Mouse (Mus musculus) midbrain, embryonic 11.5 days (tissue): ENCODE data around the gene Gm38100. TPM values are rescaled to one million over a fixed set of nuclear protein-coding genes. Genes with fewer than 3 reads are reported as not detected.

Experiments used
- ATAC-seq: fragments of 200-750 bp; cut with Nextera tagmentation; 2 replicates; pipeline ENCODE4 v1.8.0; 2017; ENCODE audit warnings: moderate TSS enrichment, moderate library complexity; ENCODE audit not compliant: low FRiP score
- DNase-seq: peaks from one replicate; pipeline ENCODE4 v3.0.0; 2015; ENCODE audit warnings: low spot score; ENCODE audit errors: missing footprints
- H3K27ac ChIP-seq: fragments of 300-500 bp; sonication (generic); 2 replicates; pipeline ENCODE4 v1.5.1; 2014; ENCODE audit warnings: low read depth, low read length
- H3K27me3 ChIP-seq: fragments of 300-500 bp; sonication (generic); 2 replicates; pipeline ENCODE4 v1.6.1; 2014; ENCODE audit warnings: mild to moderate bottlenecking, low read length, moderate library complexity, mixed read lengths; ENCODE audit not compliant: control insufficient read depth, insufficient read depth
- H3K36me3 ChIP-seq: fragments of 300-500 bp; sonication (generic); 2 replicates; pipeline ENCODE4 v1.6.1; 2014; ENCODE audit warnings: mild to moderate bottlenecking, low read length, moderate library complexity, mixed read lengths; ENCODE audit not compliant: control insufficient read depth, insufficient read depth
- H3K4me1 ChIP-seq: fragments of 300-500 bp; sonication (generic); 2 replicates; pipeline ENCODE4 v1.6.1; 2014; ENCODE audit warnings: low read length; ENCODE audit not compliant: control insufficient read depth, insufficient read depth
- H3K4me2 ChIP-seq: fragments of 300-500 bp; sonication (generic); 2 replicates; pipeline ENCODE4 v1.6.1; 2014; ENCODE audit warnings: mild to moderate bottlenecking, moderate library complexity
- H3K4me3 ChIP-seq: fragments of 300-500 bp; sonication (generic); 2 replicates; pipeline ENCODE4 v1.5.1; 2014; ENCODE audit warnings: low read depth, low read length
- H3K9ac ChIP-seq: fragments of 300-500 bp; sonication (generic); 2 replicates; pipeline ENCODE4 v1.6.1; 2014; ENCODE audit warnings: low read length
- H3K9me3 ChIP-seq: fragments of 300-500 bp; sonication (generic); 2 replicates; pipeline ENCODE4 v1.6.1; 2016; ENCODE audit warnings: low read length; ENCODE audit not compliant: control insufficient read depth
- WGBS: fragments of 180-500 bp; shearing (Covaris S2); extraction: QIAGEN DNeasy Blood & Tissue Kit; methylation state at CpG from one replicate; pipeline ENCODE4 v1.1.7; 2014; 5-methylcytosine and 5-hydroxymethylcytosine counted together
- polyA plus RNA-seq: library from polyadenylated mRNA; unstranded; fragments of >200 nt; fragmentation: Nextera tagmentation; extraction: Ambion mirVana; gene quantifications from 2 replicates; pipeline ENCODE4 v1.2.1, GENCODE M21; 2014

Gm38100 gene
- 0.15 TPM in 1 of 2 replicates, not detected in the other for polyA plus RNA-seq

GRCm38 (mm10) chr1:175920029-175920428 lies at the start of gene Gm38100:
Gm38100 (plus strand) TSS chr1:175920329.
- no peaks in the 10 kb centered on the region for H3K9me3 ChIP-seq
- H3K9ac ChIP-seq, result no peak within 1 kb of the TSS
- H3K36me3 ChIP-seq, result no peaks in the 10 kb centered on the region
- ATAC-seq (no peak), DNase-seq (no peak)
- no peak within 1 kb of the TSS for H3K4me3 ChIP-seq
- 90% methylated on average over 9 of the region's 9 CpGs for WGBS
- H3K27ac ChIP-seq, result no peak within 1 kb of the TSS
- H3K4me1 ChIP-seq, result no peaks in the 10 kb centered on the region
- H3K4me2 ChIP-seq, result no peak within 1 kb of the TSS
- H3K27me3 ChIP-seq, result no peaks in the 10 kb centered on the region

GRCm38 (mm10) chr1:175870716-175871115 lies 49.4 kb upstream of the Gm38100 start:
- H3K9ac ChIP-seq, result no peak overlapping the region
- no peak overlapping the region for H3K4me3 ChIP-seq
- H3K27ac ChIP-seq, result no peak overlapping the region
- H3K36me3 ChIP-seq, result no peaks in the 10 kb centered on the region
- H3K4me1 ChIP-seq, result no peaks in the 10 kb centered on the region
- no peaks in the 10 kb centered on the region for H3K9me3 ChIP-seq
- ATAC-seq, result no peak
- no peak overlapping the region for H3K4me2 ChIP-seq
- H3K27me3 ChIP-seq, result no peaks in the 10 kb centered on the region
- peak; percentile 81 for DNase-seq
- 57% methylated on average over 3 of the region's 3 CpGs for WGBS

- H3K4me2 ChIP-seq, result no peak overlapping the region
- H3K27ac ChIP-seq, result peak overlapping the region; percentile 14; the same call in 1 of the 2 replicates
- no peak overlapping the region for H3K4me3 ChIP-seq
- H3K9ac ChIP-seq, result no peak overlapping the region
- no peaks in the 10 kb centered on the region for H3K36me3 ChIP-seq
- H3K27me3 ChIP-seq, result no peaks in the 10 kb centered on the region
- H3K4me1 ChIP-seq, result no peaks in the 10 kb centered on the region
- WGBS, result 88% methylated on average over 6 of the region's 6 CpGs
- ATAC-seq (peak; percentile 57; the same call in 1 of the 2 replicates), DNase-seq (peak; percentile 62)
- no peaks in the 10 kb centered on the region for H3K9me3 ChIP-seq
These were observed 47.9 kb upstream of the Gm38100 start for GRCm38 (mm10) chr1:175872028-175872816.

GRCm38 (mm10) chr1:175880453-175881296 lies 39.5 kb upstream of the Gm38100 start, which contains the start of gene Exo1:
Exo1 (plus strand) TSS chr1:175880581.
- peak; percentile 98 for ATAC-seq

GRCm38 (mm10) chr1:175883398-175883797 lies 36.7 kb upstream of the Gm38100 start:
- Histone ChIP-seq H3K9ac (no peak overlapping the region), H3K36me3 (peaks cover 6% of the 10 kb centered on the region), H3K27me3 (no peaks in the 10 kb centered on the region), H3K9me3 (no peaks in the 10 kb centered on the region), H3K4me2 (no peak overlapping the region), H3K4me3 (no peak overlapping the region), H3K27ac (no peak overlapping the region), H3K4me1 (peaks cover 4% of the 10 kb centered on the region; the same call in 1 of the 2 replicates)
- ATAC-seq, result no peak
- no peak for DNase-seq
- WGBS, result 93% methylated on average over 3 of the region's 3 CpGs

More at GRCm38 (mm10) chr1:175880453-175881296, 39.5 kb upstream of the Gm38100 start, which contains the start of gene Exo1:
- peak within 1 kb of the TSS; percentile 79 for H3K9ac ChIP-seq
- peaks cover 3% of the 10 kb centered on the region; the same call in 1 of the 2 replicates for H3K36me3 ChIP-seq
- peak within 1 kb of the TSS; percentile 67; the same call in 1 of the 2 replicates for H3K27ac ChIP-seq
- peak; percentile 99 for DNase-seq
- H3K4me2 ChIP-seq, result peak within 1 kb of the TSS; percentile 70
- no peaks in the 10 kb centered on the region for H3K27me3 ChIP-seq
- no peaks in the 10 kb centered on the region for H3K9me3 ChIP-seq
- peaks cover 4% of the 10 kb centered on the region; the same call in 1 of the 2 replicates for H3K4me1 ChIP-seq
- peak within 1 kb of the TSS; percentile 79 for H3K4me3 ChIP-seq
- under 1% methylated on average over 66 of the region's 66 CpGs for WGBS

GRCm38 (mm10) chr1:175893263-175893662 lies 26.9 kb upstream of the Gm38100 start:
- no peaks in the 10 kb centered on the region for H3K4me1 ChIP-seq
- H3K36me3 ChIP-seq, result peaks cover 8% of the 10 kb centered on the region
- H3K27ac ChIP-seq, result no peak overlapping the region
- no peak overlapping the region for H3K4me2 ChIP-seq
- H3K9me3 ChIP-seq, result no peaks in the 10 kb centered on the region
- H3K9ac ChIP-seq, result no peak overlapping the region
- H3K27me3 ChIP-seq, result no peaks in the 10 kb centered on the region
- ATAC-seq (no peak), DNase-seq (no peak)
- WGBS, result 92% methylated on average over 6 of the region's 6 CpGs
- H3K4me3 ChIP-seq, result no peak overlapping the region

GRCm38 (mm10) chr1:175893726-175894125 lies 26.4 kb upstream of the Gm38100 start:
- ATAC-seq (no peak), DNase-seq (no peak)
- H3K36me3 ChIP-seq, result peaks cover 6% of the 10 kb centered on the region; the same call in 1 of the 2 replicates
- H3K9ac ChIP-seq, result no peak overlapping the region
- whole genome bisulfite sequencing, result 91% methylated on average over 12 of the region's 12 CpGs
- H3K9me3 ChIP-seq, result no peaks in the 10 kb centered on the region
- no peak overlapping the region for H3K27ac ChIP-seq
- H3K4me2 ChIP-seq, result no peak overlapping the region
- H3K4me1 ChIP-seq, result no peaks in the 10 kb centered on the region
- H3K4me3 ChIP-seq, result no peak overlapping the region
- no peaks in the 10 kb centered on the region for H3K27me3 ChIP-seq

- DNase-seq (no peak), ATAC-seq (no peak)
- H3K27ac ChIP-seq, result no peak overlapping the region
- H3K4me2 ChIP-seq, result no peak overlapping the region
- no peaks in the 10 kb centered on the region for H3K4me1 ChIP-seq
- H3K36me3 ChIP-seq, result peaks cover 8% of the 10 kb centered on the region; the same call in 1 of the 2 replicates
- 91% methylated on average over 2 of the region's 2 CpGs for WGBS
- no peak overlapping the region for H3K9ac ChIP-seq
- no peaks in the 10 kb centered on the region for H3K27me3 ChIP-seq
- no peaks in the 10 kb centered on the region for H3K9me3 ChIP-seq
- no peak overlapping the region for H3K4me3 ChIP-seq
These were observed 8.9 kb upstream of the Gm38100 start for GRCm38 (mm10) chr1:175911207-175911606.
